Mouse (Mus musculus) v-Abl transformed pro-B cells (cell line): ENCODE results near the gene Gtf3c4.

Experiments
- in situ Hi-C, 2 experiments: fragments of 400-800 bp; cut with MboI; formaldehyde crosslinking; loops; one replicate each; pipeline ENCODE4 v1.15.1; 2025; ENCODE audit not compliant: unreplicated experiment in 2 of 2

Gene Gtf3c4

DNA sequence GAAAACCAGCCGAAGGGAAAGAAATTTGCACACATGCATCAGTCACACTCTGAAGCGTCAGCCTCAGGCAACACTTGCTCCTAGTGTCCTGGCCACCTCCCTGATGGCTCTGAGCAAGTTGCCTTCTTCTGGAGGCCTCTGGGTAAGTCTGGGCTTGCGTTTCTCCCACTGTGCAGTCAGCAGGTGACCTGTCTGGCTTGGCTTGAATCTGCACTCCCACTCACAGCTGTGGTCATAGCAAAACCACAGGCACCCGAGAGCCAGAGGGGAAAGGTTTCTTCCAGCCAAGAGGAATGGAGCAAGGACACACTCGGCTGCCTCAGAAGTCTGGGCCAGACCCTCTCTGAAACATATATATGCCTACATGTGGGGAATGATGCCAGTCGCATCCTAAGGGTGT is 31.3 kb downstream of the Gtf3c4 start:
- in situ Hi-C loops, result no loop called here

DNA sequence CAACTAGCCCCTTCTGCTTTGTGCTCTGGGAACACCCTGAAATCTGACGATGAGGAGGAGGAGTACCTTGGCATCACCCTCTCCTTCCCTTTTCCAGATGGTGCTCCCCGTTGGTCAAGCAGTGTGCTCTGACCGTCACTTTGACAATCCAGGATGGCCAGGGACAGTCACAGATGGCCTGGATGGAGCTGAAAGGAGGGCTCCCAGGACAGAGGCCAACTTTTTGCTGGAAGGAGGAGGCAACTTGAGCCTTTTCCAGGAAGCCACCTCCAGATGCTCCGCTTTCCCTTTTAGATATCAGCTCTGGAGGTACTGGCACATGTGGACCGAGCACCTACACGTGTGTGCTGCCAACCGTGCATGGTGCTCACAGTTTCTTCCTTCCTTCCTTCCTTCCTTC is 36.8 kb downstream of the Gtf3c4 start:
- in situ Hi-C loops, result no loop called here

DNA sequence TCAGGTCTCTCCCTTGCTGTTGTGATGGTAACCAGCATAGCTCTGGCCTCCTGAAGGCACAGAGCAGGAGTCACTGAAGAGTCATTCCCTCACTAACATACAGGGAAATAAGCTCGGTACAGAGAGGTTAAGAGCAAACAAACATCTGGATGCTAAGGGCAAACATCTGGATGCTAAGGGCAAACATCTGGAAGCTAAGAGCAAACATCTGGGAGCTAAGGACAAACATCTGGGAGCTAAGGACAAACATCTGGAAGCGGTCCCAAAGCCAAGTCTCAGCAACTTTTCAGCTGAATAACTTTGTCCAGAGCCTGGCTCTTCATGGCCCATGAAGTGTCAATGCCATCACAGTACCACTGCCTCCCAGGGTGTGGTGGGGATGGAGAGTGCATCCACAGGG is 40.6 kb downstream of the Gtf3c4 start:
- in situ Hi-C loops, result no loop called here

DNA sequence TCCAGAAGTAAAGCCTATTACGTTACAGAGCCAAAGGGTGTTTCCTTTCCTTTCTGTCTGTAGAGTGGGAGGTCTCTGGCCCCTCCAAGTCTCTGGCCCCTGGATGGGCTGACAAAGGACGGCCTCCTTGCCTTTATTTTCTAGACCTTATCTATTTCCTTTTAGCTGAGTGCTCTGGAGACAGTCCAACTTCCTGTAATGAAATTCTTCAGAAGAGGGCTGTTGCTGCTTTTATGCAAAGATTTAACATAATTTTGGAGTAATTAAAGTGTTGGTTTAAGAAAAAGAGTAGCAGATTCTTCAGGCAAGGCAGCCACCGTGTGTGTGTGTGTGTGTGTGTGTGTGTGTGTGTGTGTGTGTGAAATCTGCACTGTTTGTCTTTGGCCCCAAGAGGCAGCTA is 41.8 kb downstream of the Gtf3c4 start:
- in situ Hi-C loops, result no loop called here

DNA sequence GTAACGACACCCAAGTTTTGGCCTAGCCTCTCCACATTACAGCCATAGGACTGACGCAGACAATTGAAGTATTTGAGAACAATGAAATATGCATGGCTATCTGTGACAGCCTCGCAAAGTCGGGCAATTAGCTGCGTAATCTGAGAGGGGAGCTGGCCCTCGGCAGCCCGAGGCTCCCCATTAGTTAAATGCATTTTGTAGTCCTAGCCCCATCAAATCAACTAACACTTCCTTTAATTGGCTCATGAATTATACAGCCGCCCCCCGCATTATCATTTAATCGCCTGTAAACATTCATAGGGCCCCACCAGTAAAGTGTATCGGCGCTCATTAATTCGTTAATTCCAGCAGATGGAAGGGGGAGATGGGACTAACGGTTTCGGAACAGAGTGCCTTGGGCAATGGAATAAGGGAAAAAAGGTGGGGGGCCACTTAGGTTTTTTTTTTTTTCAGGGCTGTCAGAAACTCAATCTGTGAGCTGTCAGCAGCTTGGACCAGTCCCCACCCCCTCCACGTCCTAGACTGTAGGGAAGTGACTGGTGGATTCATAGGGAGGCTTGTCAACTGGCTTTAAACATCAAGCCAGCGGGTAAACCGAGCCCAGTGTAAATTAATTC is 42.6 kb downstream of the Gtf3c4 start:
- in situ Hi-C loops, result no loop called here

DNA sequence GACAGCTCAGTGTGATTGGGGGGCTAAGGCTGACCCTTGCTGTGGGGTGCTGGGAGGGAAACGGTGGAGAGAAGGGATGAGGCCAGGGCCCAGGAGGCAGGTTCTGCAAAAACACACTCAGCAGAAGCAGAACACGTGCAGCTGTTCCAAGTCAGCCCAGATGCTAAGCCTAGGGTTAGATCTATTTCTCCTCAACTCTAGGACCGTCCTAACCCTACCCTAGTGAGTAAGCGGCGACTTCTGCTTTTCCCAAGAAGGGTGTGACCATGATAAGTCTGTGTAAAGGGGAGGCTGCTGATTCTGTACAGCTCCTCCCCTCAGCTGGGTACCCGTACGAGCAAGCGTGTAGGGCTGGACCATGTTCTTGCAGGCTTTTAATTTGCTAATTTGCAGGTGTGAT is 43.9 kb downstream of the Gtf3c4 start:
- in situ Hi-C loops, result no loop called here

DNA sequence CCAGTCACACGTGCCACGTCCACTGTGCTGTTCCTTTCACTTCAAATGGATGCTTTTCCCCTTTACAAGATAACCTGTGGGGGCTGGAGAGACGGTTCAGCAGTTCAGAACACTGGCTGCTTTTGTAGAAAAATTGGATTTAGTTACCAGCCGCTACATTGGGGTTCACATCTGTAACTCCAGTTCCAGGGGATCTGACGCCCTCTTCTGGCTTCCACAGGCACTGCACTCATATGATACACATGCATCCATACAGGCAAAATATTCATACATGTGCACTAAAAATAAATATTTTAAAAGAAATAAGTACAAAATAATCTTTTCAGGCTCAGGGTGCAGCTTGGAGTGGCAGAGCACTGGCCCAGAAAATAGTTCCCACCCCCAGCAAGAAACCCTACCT is 45.5 kb downstream of the Gtf3c4 start:
- in situ Hi-C loops, result no loop called here

DNA sequence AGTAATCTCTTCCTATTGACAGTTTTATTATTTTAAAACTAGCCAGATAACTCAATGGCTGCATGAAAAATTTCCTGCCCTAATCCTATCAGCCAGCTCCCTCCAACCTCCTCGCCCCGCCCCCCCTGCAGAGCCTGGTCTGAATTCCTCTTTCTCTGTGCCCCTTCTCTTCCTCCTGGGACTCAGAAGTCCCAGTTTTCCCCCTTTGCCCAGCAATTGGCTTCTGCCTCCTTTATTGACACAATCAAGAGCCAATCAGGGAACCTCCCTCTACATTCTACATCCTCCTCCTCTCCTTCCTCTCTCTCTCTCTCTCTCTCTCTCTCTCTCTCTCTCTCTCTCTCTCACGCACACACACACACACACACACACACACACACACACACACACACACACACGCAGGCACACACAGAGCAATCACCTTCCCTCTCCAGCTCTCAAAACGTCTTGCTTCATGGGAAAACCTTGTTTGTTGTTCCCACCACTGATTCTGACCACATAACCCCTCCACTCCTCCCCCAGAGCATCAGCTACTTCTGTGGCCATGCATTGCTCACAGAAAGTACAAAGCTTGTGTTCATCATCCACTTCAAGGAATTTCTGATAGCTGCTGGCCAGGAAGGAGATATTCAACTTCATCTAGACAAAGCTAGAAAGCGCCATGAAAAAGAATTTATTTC is 47.1 kb downstream of the Gtf3c4 start:
- in situ Hi-C loops, result no loop called here

DNA sequence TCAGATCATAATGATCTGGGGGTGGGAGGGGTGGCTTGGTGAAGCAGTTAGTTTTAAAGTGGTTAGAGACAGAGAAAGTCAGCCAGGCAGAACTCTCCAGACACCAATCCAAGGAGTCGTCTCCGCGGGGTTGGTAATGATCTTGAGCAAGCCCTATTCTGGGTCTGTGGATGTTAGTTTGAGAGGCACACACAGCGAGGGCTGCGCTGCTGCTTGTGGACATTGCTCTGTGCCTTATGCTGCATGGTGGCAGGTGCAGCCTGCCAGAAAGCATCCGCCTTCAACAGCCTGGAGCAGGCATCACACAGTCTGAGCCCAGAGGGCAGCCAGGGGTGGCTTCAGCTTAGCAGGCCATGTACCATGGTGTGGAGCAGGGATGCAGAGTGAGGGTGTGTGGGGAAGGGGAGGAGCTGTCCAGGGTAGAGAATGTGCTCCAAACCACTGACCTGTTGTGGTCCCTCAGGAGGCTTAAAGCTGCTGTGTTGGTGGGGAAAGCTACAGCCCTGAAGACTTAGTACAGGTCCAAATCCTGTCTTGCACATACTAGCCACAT is 53.0 kb downstream of the Gtf3c4 start:
- in situ Hi-C loops, result no loop called here

DNA sequence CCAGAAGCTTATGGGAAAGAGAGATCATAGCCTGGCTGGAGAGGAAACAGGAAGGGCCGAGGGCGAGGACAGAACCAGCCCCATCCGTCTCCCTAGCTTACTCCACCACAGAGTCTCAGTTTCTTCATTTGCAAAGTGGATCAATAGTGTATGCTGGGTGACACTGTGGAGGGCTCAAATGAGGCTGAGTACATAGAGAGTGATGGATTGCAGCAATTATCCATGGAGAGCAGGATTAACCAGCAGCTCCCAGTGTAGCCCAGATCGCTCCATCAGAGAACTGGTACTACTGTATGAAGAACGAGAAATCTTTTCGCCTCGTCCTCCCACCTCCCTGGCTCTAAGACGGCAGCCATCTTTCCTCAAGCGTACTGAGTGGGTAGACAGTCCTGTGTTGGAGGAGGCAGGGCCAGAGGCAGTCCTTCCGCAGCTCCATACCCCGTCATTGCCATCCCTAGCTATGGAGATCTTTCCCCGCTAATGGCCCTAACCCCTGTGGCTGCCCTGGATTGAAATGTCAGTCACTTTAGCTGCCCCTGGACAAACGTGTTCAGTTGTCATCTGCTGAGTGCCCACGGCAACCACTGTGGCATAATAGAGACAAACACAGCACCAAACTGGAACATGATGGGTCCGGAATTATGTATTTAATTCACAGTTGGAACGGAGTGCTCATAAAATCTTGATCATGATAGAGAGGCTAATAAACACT is 53.6 kb downstream of the Gtf3c4 start:
- in situ Hi-C loops, result no loop called here

DNA sequence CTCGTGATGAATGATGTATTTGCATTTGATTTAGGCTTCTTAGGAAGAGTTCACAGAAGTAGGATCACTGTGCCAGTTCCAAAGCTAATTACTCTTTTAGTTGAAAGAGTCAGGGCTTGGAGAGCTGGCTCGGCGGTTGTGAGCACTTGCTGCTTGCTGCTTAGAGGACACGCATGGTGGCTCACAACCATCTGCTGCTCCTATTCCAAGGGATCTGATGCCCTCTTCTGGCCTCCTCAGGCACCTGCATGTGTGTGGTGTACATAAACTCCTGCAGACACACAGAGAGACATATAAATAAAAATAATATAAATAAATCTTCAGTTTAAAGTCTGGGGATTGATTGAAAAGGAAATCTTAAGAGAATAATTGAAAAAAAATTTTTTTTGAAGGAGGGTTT is 58.9 kb downstream of the Gtf3c4 start:
- in situ Hi-C loops, result no loop called here

DNA sequence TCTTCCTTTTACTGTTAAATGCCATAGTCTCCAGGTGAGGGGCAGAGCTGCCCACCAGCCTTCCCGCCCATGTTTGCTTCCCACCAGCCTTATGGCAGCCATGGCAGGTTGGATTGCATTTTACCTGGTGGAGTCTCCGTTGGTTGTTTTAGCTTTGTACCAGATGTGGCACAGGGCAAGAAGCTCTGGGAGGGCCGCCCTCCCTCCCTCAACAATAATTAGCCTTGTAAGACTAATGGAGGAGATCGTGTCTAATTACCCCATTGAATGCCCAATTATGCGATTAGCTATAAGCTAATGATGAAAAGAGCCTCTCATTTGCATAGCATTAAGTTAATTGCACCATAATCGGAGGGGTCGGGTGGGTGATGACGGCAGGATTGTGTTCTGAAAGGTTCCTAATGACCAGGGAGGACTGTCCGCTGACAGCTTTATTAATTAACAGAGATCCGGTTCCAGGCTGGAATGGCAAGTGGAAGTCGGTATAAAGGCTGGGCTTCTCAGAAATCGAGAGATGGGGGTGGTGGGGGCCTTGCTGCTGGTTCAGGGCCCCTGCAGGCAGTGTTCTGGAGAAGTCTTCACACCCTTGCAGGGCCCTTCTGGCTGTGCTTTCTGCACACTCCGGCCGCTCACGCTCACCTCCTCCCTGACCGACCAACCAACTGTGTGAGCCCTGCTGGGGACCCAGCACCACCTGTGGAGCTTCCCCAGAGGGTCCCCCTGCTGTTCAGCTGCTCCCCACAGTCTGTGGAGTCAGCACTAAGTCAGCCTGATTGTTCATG is 60.0 kb downstream of the Gtf3c4 start:
- in situ Hi-C loops, result no loop called here

DNA sequence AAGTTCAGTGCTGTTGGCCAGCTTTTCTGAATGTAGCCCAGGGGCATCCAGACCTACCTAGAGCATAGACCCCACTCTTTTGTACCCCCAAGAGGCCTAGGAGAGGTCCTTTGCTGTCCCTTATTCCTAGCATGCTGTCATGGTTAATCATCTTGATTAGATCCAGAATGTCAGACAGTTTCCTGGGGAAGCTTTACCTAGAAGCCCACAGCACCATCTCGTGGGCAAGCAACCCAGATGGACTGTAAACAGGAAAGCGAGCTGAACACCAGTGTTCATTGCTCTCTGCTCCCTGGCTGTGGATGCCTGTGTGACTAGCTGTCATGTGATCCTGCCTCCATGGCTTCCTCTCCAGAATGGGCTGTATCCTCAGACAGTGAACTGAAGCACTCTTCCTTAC is 63.4 kb downstream of the Gtf3c4 start:
- in situ Hi-C loops, result no loop called here

DNA sequence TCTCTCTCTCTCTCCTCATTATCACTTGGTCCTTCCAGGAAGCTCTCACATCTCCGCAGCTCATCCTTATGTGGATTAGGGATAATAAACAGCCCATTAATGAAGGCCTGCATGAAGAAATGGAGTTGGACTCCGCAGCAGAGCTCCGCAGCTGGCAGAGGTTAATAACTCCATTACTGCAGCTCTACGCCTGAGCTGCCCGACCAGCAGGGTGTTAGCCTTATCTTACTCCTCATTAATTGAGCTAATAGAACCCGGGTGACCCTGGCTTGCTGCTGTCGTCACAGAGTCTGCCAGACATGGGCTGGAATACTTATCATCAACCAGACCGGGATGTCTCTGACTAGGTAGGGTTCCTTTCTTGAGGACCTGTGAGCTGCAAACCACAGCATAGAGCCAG is 66.1 kb downstream of the Gtf3c4 start:
- in situ Hi-C loops, result no loop called here
